Mouse (Mus musculus) liver, embryonic 14.5 days (tissue): ENCODE measurements around the gene Pkdcc.

Experiments
- CTCF ChIP-seq: IDR thresholded peaks from 2 replicates; pipeline ENCODE4 v1.5.1; 2016; ENCODE audit warnings: antibody characterized with exemption, low read depth, control low read depth
- EP300 ChIP-seq: IDR thresholded peaks from 2 replicates; pipeline ENCODE4 v1.6.1; 2016; ENCODE audit warnings: antibody characterized with exemption, low read depth

- TF ChIP-seq CTCF (no peak), EP300 (no peak)
Measured at GRCm38 (mm10) chr17:83194491-83194890, 20.6 kb upstream of the Pkdcc start.
